Mouse (Mus musculus) olfactory bulb, adult 2 months (tissue): Measurements from ENCODE around the gene Gkap1.

Experiments
- CTCF ChIP-seq: fragments of 200-500 bp; IDR thresholded peaks from 2 replicates; pipeline ENCODE4 v1.5.1; 2012; ENCODE audit warnings: low read depth, mild to moderate bottlenecking, low read length, moderate library complexity; ENCODE audit not compliant: insufficient read depth
- POLR2A ChIP-seq: fragments of 200-500 bp; IDR thresholded peaks from 2 replicates; pipeline ENCODE4 v1.6.1; 2012; ENCODE audit warnings: mild to moderate bottlenecking, low read depth, low read length, moderate library complexity; ENCODE audit not compliant: insufficient read depth

GRCm38 (mm10) chr13:58253268-58253667 lies 22.2 kb downstream of the Gkap1 start:
- TF ChIP-seq CTCF: no peak
- no peak for TF ChIP-seq POLR2A
